Mouse (Mus musculus) hindbrain, embryonic 11.5 days (tissue): ENCODE measurements at regions not wholly inside any gene's neighbourhood (a gene's known extent, or its start where the extent isn't known, plus 50 kb on each side); places are given as distances from the start of the nearest gene placed in this dataset.

Experiments used
- ATAC-seq: fragments of 200-750 bp; cut with Nextera tagmentation; 2 replicates; pipeline ENCODE4 v1.8.0; 2017; ENCODE audit warnings: mild to moderate bottlenecking, moderate TSS enrichment, moderate library complexity; ENCODE audit not compliant: low FRiP score
- DNase-seq: peaks from one replicate; pipeline ENCODE4 v3.0.0-alpha.2; 2015; ENCODE audit warnings: low spot score
- H3K27ac ChIP-seq: fragments of 300-500 bp; sonication (generic); 2 replicates; pipeline ENCODE4 v1.5.1; 2014; ENCODE audit warnings: mild to moderate bottlenecking, low read depth, low read length
- H3K27me3 ChIP-seq: fragments of 300-500 bp; sonication (generic); 2 replicates; pipeline ENCODE4 v1.6.1; 2014; ENCODE audit warnings: mild to moderate bottlenecking, low read length, moderate library complexity, mixed read lengths; ENCODE audit not compliant: control insufficient read depth, insufficient read depth
- H3K36me3 ChIP-seq: fragments of 300-500 bp; sonication (generic); 2 replicates; pipeline ENCODE4 v1.6.1; 2014; ENCODE audit warnings: mild to moderate bottlenecking, low read length, moderate library complexity, mixed read lengths; ENCODE audit not compliant: control insufficient read depth, insufficient read depth
- H3K4me1 ChIP-seq: fragments of 300-500 bp; sonication (generic); replicated peaks from 2 replicates; pipeline ENCODE4 v1.6.1; 2014; ENCODE audit warnings: low read length, mixed read lengths; ENCODE audit not compliant: control insufficient read depth, insufficient read depth
- H3K4me2 ChIP-seq: fragments of 300-500 bp; sonication (generic); replicated peaks from 2 replicates; pipeline ENCODE4 v1.6.1; 2014; ENCODE audit warnings: mild to moderate bottlenecking, low read depth, low read length
- H3K4me3 ChIP-seq: fragments of 300-500 bp; sonication (generic); 2 replicates; pipeline ENCODE4 v1.5.1; 2014; ENCODE audit warnings: low read depth, low read length
- H3K9ac ChIP-seq: fragments of 300-500 bp; sonication (generic); 2 replicates; pipeline ENCODE4 v1.6.1; 2014; ENCODE audit warnings: low read depth, low read length
- H3K9me3 ChIP-seq: fragments of 300-500 bp; sonication (generic); 2 replicates; pipeline ENCODE4 v1.6.1; 2016; ENCODE audit warnings: low read length; ENCODE audit not compliant: control insufficient read depth
- WGBS: fragments of 180-500 bp; shearing (Covaris S2); extraction: QIAGEN DNeasy Blood & Tissue Kit; methylation state at CpG from one replicate; pipeline ENCODE4 v1.1.7; 2014; 5-methylcytosine and 5-hydroxymethylcytosine counted together

- no peaks in the 10 kb centered on the region for H3K4me1 ChIP-seq
- DNase-seq (no peak), ATAC-seq (no peak)
- WGBS: 41% methylated on average over 5 of the region's 5 CpGs
- no peaks in the 10 kb centered on the region for H3K9me3 ChIP-seq
- no peak overlapping the region for H3K9ac ChIP-seq
- no peak overlapping the region for H3K27ac ChIP-seq
- no peak overlapping the region for H3K4me2 ChIP-seq
- H3K4me3 ChIP-seq: no peak overlapping the region
- no peaks in the 10 kb centered on the region for H3K27me3 ChIP-seq
- H3K36me3 ChIP-seq: no peaks in the 10 kb centered on the region
Observed at GRCm38 (mm10) chr5:7428291-7428690, 83.7 kb upstream of the Zfp804b start.

- no peaks in the 10 kb centered on the region for H3K27me3 ChIP-seq
- no peak overlapping the region for H3K27ac ChIP-seq
- H3K9ac ChIP-seq: no peak overlapping the region
- H3K36me3 ChIP-seq: no peaks in the 10 kb centered on the region
- H3K4me3 ChIP-seq: no peak overlapping the region
- WGBS: 71% methylated on average over 2 of the region's 2 CpGs
- no peaks in the 10 kb centered on the region for H3K9me3 ChIP-seq
- H3K4me1 ChIP-seq: no peaks in the 10 kb centered on the region
- no peak overlapping the region for H3K4me2 ChIP-seq
- DNase-seq (no peak), ATAC-seq (no peak)
Observed at GRCm38 (mm10) chr5:7436461-7436860, 91.9 kb upstream of the Zfp804b start.

- no peak overlapping the region for H3K9ac ChIP-seq
- H3K4me2 ChIP-seq: no peak overlapping the region
- DNase-seq (no peak), ATAC-seq (no peak)
- no peak overlapping the region for H3K4me3 ChIP-seq
- no peaks in the 10 kb centered on the region for H3K4me1 ChIP-seq
- 78% methylated on average over 2 of the region's 2 CpGs for WGBS
- H3K36me3 ChIP-seq: no peaks in the 10 kb centered on the region
- H3K27ac ChIP-seq: no peak overlapping the region
- no peaks in the 10 kb centered on the region for H3K9me3 ChIP-seq
- no peaks in the 10 kb centered on the region for H3K27me3 ChIP-seq
Observed at GRCm38 (mm10) chr5:7448001-7448400, 103.4 kb upstream of the Zfp804b start.

- no peaks in the 10 kb centered on the region for H3K4me1 ChIP-seq
- no peaks in the 10 kb centered on the region for H3K9me3 ChIP-seq
- no peak for ATAC-seq
- H3K4me2 ChIP-seq: no peak overlapping the region
- WGBS: 94% methylated on average over 1 of the region's 1 CpGs
- DNase-seq: no peak
- H3K9ac ChIP-seq: no peak overlapping the region
- H3K4me3 ChIP-seq: no peak overlapping the region
- no peak overlapping the region for H3K27ac ChIP-seq
- H3K36me3 ChIP-seq: no peaks in the 10 kb centered on the region
- no peaks in the 10 kb centered on the region for H3K27me3 ChIP-seq
Observed at GRCm38 (mm10) chr5:7454896-7455295, 110.3 kb upstream of the Zfp804b start.

GRCm38 (mm10) chr5:7457102-7457501 lies 112.5 kb upstream of the Zfp804b start:
- WGBS: 82% methylated on average over 3 of the region's 3 CpGs
- H3K4me3 ChIP-seq: no peak overlapping the region
- no peaks in the 10 kb centered on the region for H3K27me3 ChIP-seq
- no peak overlapping the region for H3K9ac ChIP-seq
- H3K9me3 ChIP-seq: no peaks in the 10 kb centered on the region
- no peak overlapping the region for H3K4me2 ChIP-seq
- H3K36me3 ChIP-seq: no peaks in the 10 kb centered on the region
- DNase-seq (no peak), ATAC-seq (no peak)
- H3K27ac ChIP-seq: no peak overlapping the region
- no peaks in the 10 kb centered on the region for H3K4me1 ChIP-seq

- Histone ChIP-seq H3K4me2 (no peak overlapping the region), H3K4me3 (no peak overlapping the region), H3K9me3 (no peaks in the 10 kb centered on the region), H3K4me1 (no peaks in the 10 kb centered on the region), H3K27me3 (no peaks in the 10 kb centered on the region), H3K27ac (no peak overlapping the region), H3K9ac (no peak overlapping the region), H3K36me3 (no peaks in the 10 kb centered on the region)
- ATAC-seq (no peak), DNase-seq (no peak)
- 77% methylated on average over 2 of the region's 2 CpGs for WGBS
Observed at GRCm38 (mm10) chr5:7489150-7489549, 144.6 kb upstream of the Zfp804b start.

- Histone ChIP-seq H3K9ac (no peak overlapping the region), H3K4me2 (no peak overlapping the region), H3K9me3 (no peaks in the 10 kb centered on the region), H3K36me3 (no peaks in the 10 kb centered on the region), H3K4me3 (no peak overlapping the region), H3K4me1 (no peaks in the 10 kb centered on the region), H3K27ac (no peak overlapping the region), H3K27me3 (no peaks in the 10 kb centered on the region)
- ATAC-seq (no peak), DNase-seq (no peak)
- WGBS: 76% methylated on average over 3 of the region's 3 CpGs
Observed at GRCm38 (mm10) chr5:7489602-7490001, 145.0 kb upstream of the Zfp804b start.

- 79% methylated on average over 3 of the region's 3 CpGs for WGBS
- Histone ChIP-seq H3K36me3 (no peaks in the 10 kb centered on the region), H3K9ac (no peak overlapping the region), H3K4me3 (no peak overlapping the region), H3K4me2 (no peak overlapping the region), H3K4me1 (no peaks in the 10 kb centered on the region), H3K9me3 (no peaks in the 10 kb centered on the region), H3K27me3 (no peaks in the 10 kb centered on the region), H3K27ac (no peak overlapping the region)
- DNase-seq (no peak), ATAC-seq (no peak)
Observed at GRCm38 (mm10) chr5:7517520-7518181, 173.1 kb upstream of the Zfp804b start.

GRCm38 (mm10) chr5:7532686-7533199 lies 188.2 kb upstream of the Zfp804b start:
- DNase-seq (no peak), ATAC-seq (peak; percentile 54; the same call in 1 of the 2 replicates)
- Histone ChIP-seq H3K4me2 (no peak overlapping the region), H3K4me3 (no peak overlapping the region), H3K4me1 (no peaks in the 10 kb centered on the region), H3K36me3 (no peaks in the 10 kb centered on the region), H3K9me3 (no peaks in the 10 kb centered on the region), H3K9ac (no peak overlapping the region), H3K27ac (no peak overlapping the region), H3K27me3 (no peaks in the 10 kb centered on the region)
- WGBS: 95% methylated on average over 1 of the region's 1 CpGs
